Mouse (Mus musculus) ES-E14 (cell line): ENCODE measurements around the gene Spindoc. TPM values are rescaled to one million over a fixed set of nuclear protein-coding genes. Genes with fewer than 3 reads are reported as not detected.
A peak's percentile ranks its signal among the peaks of the same experiment; 100 is the strongest.

Experiments
- DNase-seq: peaks from one replicate; pipeline ENCODE4 v3.0.0-alpha.2; 2013; ENCODE audit warnings: low read depth, low spot score
- H3K27ac ChIP-seq: 2 replicates; pipeline ENCODE4 v1.5.1; 2012; ENCODE audit warnings: low read depth, mild to moderate bottlenecking, low read length, moderate library complexity, mixed read lengths; ENCODE audit not compliant: poor library complexity, insufficient read depth, severe bottlenecking
- H3K36me3 ChIP-seq: 2 replicates; pipeline ENCODE4 v1.6.1; 2012; ENCODE audit warnings: mild to moderate bottlenecking, low read length, moderate library complexity, mixed read lengths; ENCODE audit not compliant: control insufficient read depth, poor library complexity, insufficient read depth, severe bottlenecking
- H3K4me1 ChIP-seq, 2 experiments: fragments of 150-350 bp in 1 of 2; sonication (generic) in 1 of 2; 2 replicates each; pipeline ENCODE4 v1.6.1; 2012; ENCODE audit warnings: low read length in 2 of 2, mild to moderate bottlenecking in 1 of 2, mixed read lengths in 1 of 2; ENCODE audit not compliant: control insufficient read depth in 2 of 2, insufficient read depth in 2 of 2, poor library complexity in 1 of 2
- H3K4me3 ChIP-seq, 2 experiments: fragments of 150-350 bp in 1 of 2; sonication (generic) in 1 of 2; 2 replicates each; pipeline ENCODE4 v1.5.1; 2012; ENCODE audit warnings: low read length in 2 of 2, low read depth in 1 of 2, mild to moderate bottlenecking in 1 of 2, mixed read lengths in 1 of 2; ENCODE audit not compliant: insufficient read depth in 1 of 2, poor library complexity in 1 of 2, severe bottlenecking in 1 of 2
- H3K9ac ChIP-seq: 2 replicates; pipeline ENCODE4 v1.6.1; 2012; ENCODE audit warnings: low read depth, mild to moderate bottlenecking, low read length, mixed read lengths; ENCODE audit not compliant: poor library complexity, insufficient read depth, severe bottlenecking
- H3K9me3 ChIP-seq: fragments of 150-350 bp; sonication (generic); 2 replicates; pipeline ENCODE4 v1.6.1; 2012; ENCODE audit warnings: low read depth, mild to moderate bottlenecking, low read length; ENCODE audit not compliant: control insufficient read depth, insufficient read depth
- CHD2 ChIP-seq: IDR thresholded peaks from 2 replicates; pipeline ENCODE4 v1.6.1; 2014; ENCODE audit warnings: mild to moderate bottlenecking, low read depth, low read length, inconsistent platforms
- HCFC1 ChIP-seq: IDR thresholded peaks from 2 replicates; pipeline ENCODE4 v1.6.1; 2012; ENCODE audit warnings: low read length, inconsistent platforms, borderline replicate concordance; ENCODE audit not compliant: insufficient read depth
- MAFK ChIP-seq: IDR thresholded peaks from 2 replicates; pipeline ENCODE4 v1.6.1; 2014; ENCODE audit warnings: mild to moderate bottlenecking, low read depth, low read length, inconsistent platforms; ENCODE audit not compliant: insufficient read depth
- ZC3H11A ChIP-seq: IDR thresholded peaks from 2 replicates; pipeline ENCODE4 v1.6.1; 2012; ENCODE audit warnings: low read depth, mild to moderate bottlenecking, inconsistent platforms, low read length, borderline replicate concordance
- ZNF384 ChIP-seq: IDR thresholded peaks from 2 replicates; pipeline ENCODE4 v1.6.1; 2012; ENCODE audit warnings: low read depth, low read length, inconsistent platforms
- in situ Hi-C, 2 experiments: fragments of 600-800 bp; cut with MboI; formaldehyde crosslinking; loops; one replicate each; pipeline ENCODE4 v1.15.1; 2025; ENCODE audit warnings: low sequenced_read_pairs in 2 of 2, inconsistent platforms in 1 of 2; ENCODE audit not compliant: unreplicated experiment in 2 of 2
- total RNA-seq: library from RNA; depleted of rRNA; stranded (reverse); fragments of 300-350 nt; gene quantifications from 2 replicates; pipeline ENCODE4 v1.2.3, GENCODE M21; 2012

Spindoc gene
- total RNA-seq, 1 experiment = 36.8 TPM

- Histone ChIP-seq H3K4me3 (no peak overlapping the region), H3K9ac (no peak overlapping the region), H3K27ac (no peak overlapping the region; the same call in 1 of the 2 replicates), H3K4me1 (peaks cover 4 to 46% of the 10 kb centered on the region in 2 experiments; a peak in 3 of 4 replicates), H3K9me3 (no peaks in the 10 kb centered on the region), H3K36me3 (no peaks in the 10 kb centered on the region; the same call in 1 of the 2 replicates)
- TF ChIP-seq HCFC1 = no peak
- no peak for TF ChIP-seq ZC3H11A
- TF ChIP-seq MAFK = no peak
- no peak for TF ChIP-seq ZNF384
- no peak for TF ChIP-seq CHD2
- no peak for DNase-seq
- in situ Hi-C loops = no loop called here
Observed at GRCm38 (mm10) chr19:7309738-7310330, 73.0 kb downstream of the Spindoc start.

GRCm38 (mm10) chr19:7307995-7308770 lies 74.6 kb downstream of the Spindoc start:
- Histone ChIP-seq H3K9ac (no peak overlapping the region), H3K4me1 (peaks cover 4 to 42% of the 10 kb centered on the region in 2 experiments; a peak in 3 of 4 replicates), H3K36me3 (no peaks in the 10 kb centered on the region; the same call in 1 of the 2 replicates), H3K4me3 (no peak overlapping the region), H3K27ac (0 out of 2 replicates have a peak overlapping the region, but pooled peaks have one; percentile 15), H3K9me3 (no peaks in the 10 kb centered on the region)
- TF ChIP-seq MAFK (no peak), ZC3H11A (no peak), ZNF384 (no peak), HCFC1 (no peak), CHD2 (no peak)
- DNase-seq = no peak
- in situ Hi-C loops = no loop called here

GRCm38 (mm10) chr19:7306968-7307367 lies 75.8 kb downstream of the Spindoc start:
- TF ChIP-seq MAFK (no peak), ZNF384 (no peak), HCFC1 (no peak), ZC3H11A (no peak), CHD2 (no peak)
- Histone ChIP-seq H3K27ac (no peak overlapping the region; the same call in 1 of the 2 replicates), H3K4me1 (peaks cover 2 to 42% of the 10 kb centered on the region in 2 experiments; a peak in 3 of 4 replicates), H3K36me3 (no peaks in the 10 kb centered on the region; the same call in 1 of the 2 replicates), H3K9me3 (no peaks in the 10 kb centered on the region), H3K9ac (no peak overlapping the region), H3K4me3 (no peak overlapping the region)
- in situ Hi-C loops = no loop called here
- DNase-seq = no peak

GRCm38 (mm10) chr19:7305380-7306310 lies 77.1 kb downstream of the Spindoc start:
- DNase-seq = no peak
- Histone ChIP-seq H3K4me3 (no peak overlapping the region), H3K27ac (no peak overlapping the region), H3K9me3 (no peaks in the 10 kb centered on the region), H3K4me1 (peaks cover 2 to 41% of the 10 kb centered on the region in 2 experiments; a peak in 3 of 4 replicates), H3K9ac (no peak overlapping the region), H3K36me3 (no peaks in the 10 kb centered on the region; the same call in 1 of the 2 replicates)
- in situ Hi-C loops = no loop called here
- no peak for TF ChIP-seq CHD2
